Mouse (Mus musculus) midbrain, embryonic 11.5 days (tissue): ENCODE measurements around the gene Mvb12a. TPM values are rescaled to one million over a fixed set of nuclear protein-coding genes. Genes with fewer than 3 reads are reported as not detected.
A peak's percentile ranks its signal among the peaks of the same experiment; 100 is the strongest.
"Not testable (repeated sequence)": the region's sequence is repeated elsewhere in the genome, so short reads cannot be mapped to it uniquely, and the experiment has no call there.

Experiments
- ATAC-seq: fragments of 200-750 bp; cut with Nextera tagmentation; 2 replicates; pipeline ENCODE4 v1.8.0; 2017; ENCODE audit warnings: moderate TSS enrichment, moderate library complexity; ENCODE audit not compliant: low FRiP score
- DNase-seq: peaks from one replicate; pipeline ENCODE4 v3.0.0; 2015; ENCODE audit warnings: low spot score; ENCODE audit errors: missing footprints
- H3K27ac ChIP-seq: fragments of 300-500 bp; sonication (generic); 2 replicates; pipeline ENCODE4 v1.5.1; 2014; ENCODE audit warnings: low read depth, low read length
- H3K27me3 ChIP-seq: fragments of 300-500 bp; sonication (generic); 2 replicates; pipeline ENCODE4 v1.6.1; 2014; ENCODE audit warnings: mild to moderate bottlenecking, low read length, moderate library complexity, mixed read lengths; ENCODE audit not compliant: control insufficient read depth, insufficient read depth
- H3K36me3 ChIP-seq: fragments of 300-500 bp; sonication (generic); 2 replicates; pipeline ENCODE4 v1.6.1; 2014; ENCODE audit warnings: mild to moderate bottlenecking, low read length, moderate library complexity, mixed read lengths; ENCODE audit not compliant: control insufficient read depth, insufficient read depth
- H3K4me1 ChIP-seq: fragments of 300-500 bp; sonication (generic); 2 replicates; pipeline ENCODE4 v1.6.1; 2014; ENCODE audit warnings: low read length; ENCODE audit not compliant: control insufficient read depth, insufficient read depth
- H3K4me2 ChIP-seq: fragments of 300-500 bp; sonication (generic); 2 replicates; pipeline ENCODE4 v1.6.1; 2014; ENCODE audit warnings: mild to moderate bottlenecking, moderate library complexity
- H3K4me3 ChIP-seq: fragments of 300-500 bp; sonication (generic); 2 replicates; pipeline ENCODE4 v1.5.1; 2014; ENCODE audit warnings: low read depth, low read length
- H3K9ac ChIP-seq: fragments of 300-500 bp; sonication (generic); 2 replicates; pipeline ENCODE4 v1.6.1; 2014; ENCODE audit warnings: low read length
- H3K9me3 ChIP-seq: fragments of 300-500 bp; sonication (generic); 2 replicates; pipeline ENCODE4 v1.6.1; 2016; ENCODE audit warnings: low read length; ENCODE audit not compliant: control insufficient read depth
- WGBS: fragments of 180-500 bp; shearing (Covaris S2); extraction: QIAGEN DNeasy Blood & Tissue Kit; methylation state at CpG from one replicate; pipeline ENCODE4 v1.1.7; 2014; 5-methylcytosine and 5-hydroxymethylcytosine counted together
- polyA plus RNA-seq: library from polyadenylated mRNA; unstranded; fragments of >200 nt; fragmentation: Nextera tagmentation; extraction: Ambion mirVana; gene quantifications from 2 replicates; pipeline ENCODE4 v1.2.1, GENCODE M21; 2014

The Mvb12a gene
- polyA plus RNA-seq, 1 experiment from 2014 or later, result 51.0 TPM

- no peak for DNase-seq
- H3K4me3 ChIP-seq, result no peak overlapping the region
- 93% methylated on average over 4 of the region's 4 CpGs for WGBS
- no peak overlapping the region for H3K4me2 ChIP-seq
- no peaks in the 10 kb centered on the region for H3K4me1 ChIP-seq
- H3K27ac ChIP-seq, result no peak overlapping the region
- ATAC-seq, result no peak
- no peaks in the 10 kb centered on the region for H3K9me3 ChIP-seq
- H3K27me3 ChIP-seq, result peaks cover 32% of the 10 kb centered on the region
- no peak overlapping the region for H3K9ac ChIP-seq
- H3K36me3 ChIP-seq, result no peaks in the 10 kb centered on the region
Measured at GRCm38 (mm10) chr8:71505326-71505725, 37.4 kb upstream of the Mvb12a start.

- DNase-seq (no peak), ATAC-seq (no peak)
- Histone ChIP-seq H3K36me3 (no peaks in the 10 kb centered on the region), H3K27me3 (peaks cover 32% of the 10 kb centered on the region), H3K4me1 (no peaks in the 10 kb centered on the region), H3K4me3 (no peak overlapping the region), H3K27ac (no peak overlapping the region), H3K9me3 (no peaks in the 10 kb centered on the region), H3K4me2 (no peak overlapping the region), H3K9ac (no peak overlapping the region)
- 76% methylated on average over 4 of the region's 4 CpGs for WGBS
Measured at GRCm38 (mm10) chr8:71505979-71506378, 36.7 kb upstream of the Mvb12a start.

- H3K9ac ChIP-seq, result peak overlapping the region; percentile 16; the same call in 1 of the 2 replicates
- under 1% methylated on average over 61 of the region's 61 CpGs for WGBS
Measured at GRCm38 (mm10) chr8:71507589-71508104, 35.1 kb upstream of the Mvb12a start.

GRCm38 (mm10) chr8:71509316-71509715 is 33.4 kb upstream of the Mvb12a start:
- no peaks in the 10 kb centered on the region for H3K9me3 ChIP-seq
- 76% methylated on average over 2 of the region's 2 CpGs for WGBS
- H3K4me2 ChIP-seq, result no peak overlapping the region
- no peak for ATAC-seq
- H3K27ac ChIP-seq, result no peak overlapping the region
- no peaks in the 10 kb centered on the region for H3K36me3 ChIP-seq
- no peaks in the 10 kb centered on the region for H3K4me1 ChIP-seq
- no peak overlapping the region for H3K9ac ChIP-seq
- DNase-seq, result no peak
- no peak overlapping the region for H3K4me3 ChIP-seq
- H3K27me3 ChIP-seq, result peaks cover 32% of the 10 kb centered on the region

More at GRCm38 (mm10) chr8:71507589-71508104, 35.1 kb upstream of the Mvb12a start:
- H3K4me1 ChIP-seq, result no peaks in the 10 kb centered on the region
- H3K36me3 ChIP-seq, result no peaks in the 10 kb centered on the region
- H3K4me2 ChIP-seq, result peak overlapping the region; percentile 57
- peaks cover 32% of the 10 kb centered on the region for H3K27me3 ChIP-seq
- H3K27ac ChIP-seq, result no peak overlapping the region
- no peaks in the 10 kb centered on the region for H3K9me3 ChIP-seq
- peak overlapping the region; percentile 31 for H3K4me3 ChIP-seq
- ATAC-seq (peak; percentile 80), DNase-seq (peak; percentile 97)

- WGBS, result 79% methylated on average over 14 of the region's 14 CpGs
- H3K27ac ChIP-seq, result no peak within 1 kb of the TSS
- H3K4me2 ChIP-seq, result no peak within 1 kb of the TSS
- no peak for DNase-seq
- no peak within 1 kb of the TSS for H3K9ac ChIP-seq
- ATAC-seq, result no peak
- H3K36me3 ChIP-seq, result no peaks in the 10 kb centered on the region
- H3K27me3 ChIP-seq, result peaks cover 23% of the 10 kb centered on the region
- H3K4me3 ChIP-seq, result no peak within 1 kb of the TSS
- H3K9me3 ChIP-seq, result no peaks in the 10 kb centered on the region
- peaks cover under 1% of the 10 kb centered on the region; the same call in 1 of the 2 replicates for H3K4me1 ChIP-seq
Measured at GRCm38 (mm10) chr8:71511644-71512043, 31.1 kb upstream of the Mvb12a start, which contains the start of gene Plvap. Gene Plvap, minus strand, starts transcription at chr8:71511752.

- no peak for ATAC-seq
Measured at GRCm38 (mm10) chr8:71513018-71513754, 29.5 kb upstream of the Mvb12a start.

DNA sequence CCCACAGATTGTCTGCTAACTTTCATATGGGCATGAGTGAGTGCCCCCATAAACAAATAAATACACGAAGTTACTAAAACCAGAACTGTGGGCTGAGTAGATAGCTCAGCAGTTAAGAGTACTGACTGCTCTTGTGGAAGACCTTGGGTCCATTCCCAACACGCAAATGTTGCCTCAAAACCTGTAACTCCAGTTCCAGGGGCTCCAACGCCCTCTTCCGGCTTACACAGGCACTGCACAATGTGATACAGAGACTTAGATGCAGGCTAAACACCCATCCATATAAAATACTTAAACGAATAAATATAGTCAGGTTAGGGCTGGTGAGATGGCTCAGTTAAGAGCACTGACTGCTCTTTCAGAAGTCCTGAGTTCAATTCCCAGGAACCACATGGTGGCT is 27.7 kb upstream of the Mvb12a start:
- Histone ChIP-seq H3K9ac (no peak overlapping the region), H3K4me1 (peaks cover 7% of the 10 kb centered on the region), H3K4me2 (no peak overlapping the region), H3K27me3 (no peaks in the 10 kb centered on the region), H3K9me3 (no peaks in the 10 kb centered on the region), H3K36me3 (no peaks in the 10 kb centered on the region), H3K4me3 (no peak overlapping the region), H3K27ac (no peak overlapping the region)
- DNase-seq, result no peak
- 70% methylated on average over 5 of the region's 5 CpGs for WGBS
- no peak for ATAC-seq

More at GRCm38 (mm10) chr8:71513018-71513754, 29.5 kb upstream of the Mvb12a start:
- Histone ChIP-seq H3K9ac (no peak overlapping the region), H3K36me3 (no peaks in the 10 kb centered on the region), H3K9me3 (no peaks in the 10 kb centered on the region), H3K4me1 (peaks cover 7% of the 10 kb centered on the region), H3K27ac (no peak overlapping the region), H3K4me2 (no peak overlapping the region), H3K4me3 (no peak overlapping the region), H3K27me3 (peaks cover 8% of the 10 kb centered on the region)
- WGBS, result 76% methylated on average over 15 of the region's 15 CpGs
- DNase-seq, result no peak

DNA sequence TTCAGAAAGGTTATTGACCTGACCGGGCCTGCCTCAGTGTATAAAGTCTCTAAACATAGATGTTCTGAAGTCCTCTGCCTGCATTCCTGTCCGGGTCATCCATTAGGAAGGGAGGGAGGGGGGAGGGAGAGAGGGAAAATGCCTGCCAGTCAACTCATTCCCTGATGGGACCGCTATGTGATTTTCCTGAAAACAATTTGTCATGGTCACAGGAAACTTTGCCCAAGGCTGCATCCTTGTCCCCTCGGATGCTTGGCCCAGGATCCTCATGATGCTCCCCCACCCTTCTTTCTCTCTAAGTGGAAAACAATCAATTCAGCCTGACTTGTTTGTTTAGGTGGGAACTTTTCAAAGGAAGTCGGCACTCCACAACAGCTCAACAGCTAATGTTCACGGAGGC is 25.9 kb upstream of the Mvb12a start:
- no peak for ATAC-seq

DNA sequence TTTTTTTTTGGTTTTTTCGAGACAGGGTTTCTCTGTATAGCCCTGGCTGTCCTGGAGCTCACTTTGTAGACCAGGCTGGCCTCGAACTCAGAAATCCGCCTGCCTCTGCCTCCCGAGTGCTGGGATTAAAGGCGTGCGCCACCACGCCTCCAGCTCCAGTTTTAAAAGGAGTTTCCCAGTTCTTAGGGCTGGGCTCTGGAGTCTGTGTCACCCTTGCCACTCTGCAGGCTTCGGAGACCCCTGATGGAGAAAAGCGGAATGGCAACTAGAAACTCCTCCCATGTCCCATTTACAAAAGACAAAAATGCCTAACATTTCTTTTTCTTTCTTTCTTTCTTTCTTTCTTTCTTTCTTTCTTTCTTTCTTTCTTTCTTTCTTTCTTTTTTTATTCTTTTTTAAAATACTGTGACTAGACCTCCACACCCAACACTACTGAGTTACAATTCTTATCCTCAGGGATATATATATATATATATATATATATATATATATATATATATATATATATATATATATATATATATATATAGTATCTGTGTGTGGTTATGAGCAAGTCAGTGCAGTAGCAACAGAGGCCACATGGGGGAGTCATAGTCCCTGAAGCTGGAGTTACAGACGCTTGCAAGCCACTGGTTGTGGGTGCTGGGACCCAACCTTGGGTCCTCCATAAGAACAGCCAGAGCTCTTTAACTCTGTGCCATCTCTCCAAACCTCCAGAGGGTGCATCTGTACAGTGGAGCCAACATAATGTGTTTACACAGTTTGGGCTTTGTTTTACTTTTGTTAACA is 23.5 kb upstream of the Mvb12a start:
- H3K36me3 ChIP-seq, H3K9me3 ChIP-seq, H3K27me3 ChIP-seq, H3K4me1 ChIP-seq, H3K27ac ChIP-seq, H3K4me3 ChIP-seq, ATAC-seq, H3K9ac ChIP-seq, H3K4me2 ChIP-seq: not testable (repeated sequence)
- DNase-seq, result peak; percentile 97
- WGBS, result 54% methylated on average over 9 of the region's 10 CpGs

More for the DNA sequence above, 25.9 kb upstream of the Mvb12a start:
- no peaks in the 10 kb centered on the region for H3K9me3 ChIP-seq
- 25% methylated on average over 6 of the region's 6 CpGs for WGBS
- peak; percentile 88 for DNase-seq
- H3K4me1 ChIP-seq, result peaks cover 7% of the 10 kb centered on the region
- H3K36me3 ChIP-seq, result no peaks in the 10 kb centered on the region
- H3K27ac ChIP-seq, result no peak overlapping the region
- H3K27me3 ChIP-seq, result no peaks in the 10 kb centered on the region
- no peak overlapping the region for H3K4me2 ChIP-seq
- H3K4me3 ChIP-seq, result no peak overlapping the region
- H3K9ac ChIP-seq, result no peak overlapping the region
